Mouse (Mus musculus): Measurements from ENCODE around the gene Nrxn1. TPM values are rescaled to one million over a fixed set of nuclear protein-coding genes. Genes with fewer than 3 reads are reported as not detected.

The Nrxn1 gene
- polyA plus RNA-seq, 1 experiment from 2014 or later: 1.7 TPM

DNA sequence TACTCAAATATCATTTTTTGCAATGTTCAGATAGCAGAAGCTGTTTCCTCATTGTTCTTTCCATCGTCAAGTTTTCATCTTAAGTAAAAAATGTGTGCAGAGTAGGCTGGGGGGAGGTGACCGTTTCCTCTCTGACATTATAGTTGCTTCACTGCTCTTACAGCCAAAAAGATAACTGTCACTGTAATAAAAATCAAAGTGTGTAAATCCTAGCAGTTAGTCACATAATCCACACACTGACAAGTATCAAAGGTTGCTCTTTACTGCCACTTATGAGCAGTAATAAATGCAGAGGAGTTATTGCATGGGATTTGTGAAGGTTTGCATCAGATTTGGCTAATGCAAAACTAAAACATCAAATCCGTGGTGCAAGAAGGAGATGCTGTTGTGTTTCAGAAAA, 1032.7 kb downstream of the Nrxn1 start:
- H3K9me3 ChIP-seq (replicated peaks; ENCODE audit: low read length): no peaks in the 10 kb centered on the region
- H3K4me1 ChIP-seq (replicated peaks; ENCODE audit: insufficient read depth, low read length): 0 out of 2 replicates have a peak, but pooled peaks cover 3% of the 10 kb centered on the region
- H3K4me3 ChIP-seq (replicated peaks; ENCODE audit: low read depth, low read length): no peak overlapping the region
- DNase-seq (ENCODE audit: low spot score) (peak; percentile 29), ATAC-seq (replicated peaks; ENCODE audit: low FRiP score, low read depth) (no peak)
- WGBS: 33% methylated on average over 3 of the region's 3 CpGs
- no peaks in the 10 kb centered on the region for H3K36me3 ChIP-seq (ENCODE audit: insufficient read depth, low read length)
- H3K9ac ChIP-seq (ENCODE audit: low read depth, low read length): no peak overlapping the region
- TF ChIP-seq CTCF (IDR thresholded peaks at IDR 0.05; ENCODE audit: low read depth): no peak
- no peak overlapping the region for H3K4me2 ChIP-seq (ENCODE audit: low read length)
- no peak overlapping the region for H3K27ac ChIP-seq
- no peaks in the 10 kb centered on the region for H3K27me3 ChIP-seq (ENCODE audit: insufficient read depth, low read length)

DNA sequence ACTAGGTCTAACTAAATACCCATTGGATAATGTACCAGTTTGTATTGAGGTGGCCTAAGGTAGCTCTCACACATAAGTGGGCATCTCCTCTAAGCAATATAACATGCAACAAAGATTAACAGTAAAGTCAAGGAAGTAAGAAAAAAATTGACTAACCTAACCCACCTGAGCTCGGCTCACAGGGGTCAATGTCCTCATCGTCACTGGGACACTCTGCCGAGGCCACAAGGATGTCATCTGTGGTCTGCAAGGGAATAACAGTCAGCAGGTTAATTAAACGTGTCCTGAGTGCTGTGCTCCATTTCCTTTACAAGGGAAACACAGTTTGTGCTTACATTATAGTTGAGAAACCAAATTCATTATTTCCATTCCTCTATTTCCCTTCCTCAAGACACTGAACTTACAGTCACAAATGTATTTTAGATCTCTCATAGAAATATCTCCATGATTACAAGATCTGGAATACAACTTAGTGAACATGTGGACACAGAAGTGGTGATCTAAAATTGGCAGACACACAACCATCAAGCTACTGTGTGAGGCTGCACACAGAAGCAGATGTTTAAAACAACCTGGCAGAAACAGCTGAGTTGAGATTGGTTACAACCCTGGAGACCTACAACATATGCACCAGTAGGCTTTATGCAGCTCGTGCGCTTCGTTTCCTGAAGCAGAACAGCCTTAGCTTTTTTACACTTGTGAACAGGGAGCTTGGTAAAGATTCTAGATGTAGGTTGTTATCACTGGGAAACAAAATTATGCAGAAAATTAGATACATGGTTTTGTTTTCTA, 1033.4 kb downstream of the Nrxn1 start:
- no peaks in the 10 kb centered on the region for H3K36me3 ChIP-seq (ENCODE audit: insufficient read depth, low read length)
- H3K4me2 ChIP-seq (ENCODE audit: low read length): no peak overlapping the region
- H3K4me3 ChIP-seq (replicated peaks; ENCODE audit: low read depth, low read length): no peak overlapping the region
- DNase-seq (ENCODE audit: low spot score): no peak
- ATAC-seq (replicated peaks; ENCODE audit: low FRiP score, low read depth): no peak
- H3K9ac ChIP-seq (ENCODE audit: low read depth, low read length): no peak overlapping the region
- no peak for TF ChIP-seq CTCF (IDR thresholded peaks at IDR 0.05; ENCODE audit: low read depth)
- no peak overlapping the region for H3K27ac ChIP-seq
- WGBS: 45% methylated on average over 7 of the region's 7 CpGs
- H3K4me1 ChIP-seq (replicated peaks; ENCODE audit: insufficient read depth, low read length): 0 out of 2 replicates have a peak, but pooled peaks cover 3% of the 10 kb centered on the region
- no peaks in the 10 kb centered on the region for H3K27me3 ChIP-seq (ENCODE audit: insufficient read depth, low read length)
- no peaks in the 10 kb centered on the region for H3K9me3 ChIP-seq (replicated peaks; ENCODE audit: low read length)

DNA sequence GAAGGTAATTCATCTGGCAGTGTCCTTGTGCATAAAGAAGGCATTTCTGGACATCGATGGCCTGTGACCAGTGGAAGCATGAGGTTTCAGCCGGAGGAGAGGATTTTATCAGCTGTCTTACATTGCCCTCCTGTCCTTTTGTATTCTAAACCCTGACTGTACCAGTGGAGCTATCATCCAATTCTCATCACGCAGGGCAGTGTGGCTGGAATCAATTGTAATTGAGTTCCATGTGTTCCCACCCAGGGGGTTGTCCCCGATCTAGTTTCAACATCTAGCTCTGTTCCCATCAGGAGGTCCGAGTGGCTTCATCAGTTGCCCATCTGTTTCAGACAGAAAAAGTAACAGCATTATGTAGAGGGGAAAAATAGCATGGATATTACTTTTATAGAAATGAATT, 1038.6 kb downstream of the Nrxn1 start:
- Histone ChIP-seq H3K4me2 (ENCODE audit: low read length) (no peak overlapping the region), H3K27ac (no peak overlapping the region), H3K4me1 (replicated peaks; ENCODE audit: insufficient read depth, low read length) (no peaks in the 10 kb centered on the region), H3K9ac (ENCODE audit: low read depth, low read length) (no peak overlapping the region), H3K36me3 (ENCODE audit: insufficient read depth, low read length) (no peaks in the 10 kb centered on the region), H3K27me3 (ENCODE audit: insufficient read depth, low read length) (no peaks in the 10 kb centered on the region), H3K9me3 (replicated peaks; ENCODE audit: low read length) (no peaks in the 10 kb centered on the region), H3K4me3 (replicated peaks; ENCODE audit: low read depth, low read length) (no peak overlapping the region)
- WGBS: 69% methylated on average over 5 of the region's 5 CpGs
- TF ChIP-seq CTCF (IDR thresholded peaks at IDR 0.05; ENCODE audit: low read depth): no peak
- DNase-seq (ENCODE audit: low spot score) (no peak), ATAC-seq (replicated peaks; ENCODE audit: low FRiP score, low read depth) (no peak)

DNA sequence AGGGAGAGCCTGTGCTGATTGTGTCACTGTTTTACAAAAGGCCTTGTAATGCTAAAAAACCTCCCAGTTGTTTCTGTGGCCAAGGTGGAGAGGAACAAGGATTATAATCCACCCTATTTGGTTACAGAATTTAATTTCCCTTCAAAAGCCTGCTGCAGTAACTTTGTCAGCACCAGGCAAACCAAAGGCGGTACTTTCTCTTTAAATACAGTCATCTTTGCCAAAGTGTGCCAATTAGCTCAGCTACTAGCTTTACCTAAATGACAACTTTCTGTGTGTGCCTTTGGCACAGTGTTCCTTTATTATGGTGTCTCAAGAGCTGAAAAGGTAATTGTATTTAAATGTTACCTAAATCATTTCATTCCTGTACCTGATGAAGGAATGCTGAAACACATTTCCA, 1053.6 kb downstream of the Nrxn1 start:
- no peaks in the 10 kb centered on the region for H3K9me3 ChIP-seq (replicated peaks; ENCODE audit: low read length)
- no peaks in the 10 kb centered on the region for H3K36me3 ChIP-seq (ENCODE audit: insufficient read depth, low read length)
- no peak for TF ChIP-seq CTCF (IDR thresholded peaks at IDR 0.05; ENCODE audit: low read depth)
- no peak for DNase-seq (ENCODE audit: low spot score)
- no peak overlapping the region for H3K9ac ChIP-seq (ENCODE audit: low read depth, low read length)
- no peak overlapping the region for H3K4me3 ChIP-seq (replicated peaks; ENCODE audit: low read depth, low read length)
- ATAC-seq (replicated peaks; ENCODE audit: low FRiP score, low read depth): no peak
- no peaks in the 10 kb centered on the region for H3K27me3 ChIP-seq (ENCODE audit: insufficient read depth, low read length)
- H3K4me1 ChIP-seq (replicated peaks; ENCODE audit: insufficient read depth, low read length): no peaks in the 10 kb centered on the region
- WGBS: 62% methylated on average over 1 of the region's 1 CpGs
- H3K4me2 ChIP-seq (ENCODE audit: low read length): no peak overlapping the region
- no peak overlapping the region for H3K27ac ChIP-seq

DNA sequence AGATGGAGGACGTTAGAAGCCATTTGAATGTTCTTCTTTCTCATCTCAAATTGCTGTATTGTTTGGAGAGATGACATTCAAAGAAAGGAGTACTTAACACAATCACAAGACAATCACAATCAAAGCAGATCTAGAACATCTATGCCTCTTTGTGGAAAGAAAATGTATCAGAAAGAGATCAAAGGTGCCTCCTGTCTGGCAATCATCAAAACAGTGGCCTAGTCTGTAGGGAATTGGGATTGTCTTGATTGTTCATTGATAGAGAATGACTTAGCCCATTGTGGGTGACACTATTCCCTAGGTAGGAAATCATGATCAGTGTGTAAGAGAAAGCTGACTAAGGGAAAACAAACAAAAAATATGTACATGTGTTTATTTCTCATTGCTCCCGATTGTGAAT, 1060.5 kb downstream of the Nrxn1 start:
- H3K4me1 ChIP-seq (replicated peaks; ENCODE audit: insufficient read depth, low read length): no peaks in the 10 kb centered on the region
- H3K4me2 ChIP-seq (ENCODE audit: low read length): no peak overlapping the region
- 67% methylated on average over 2 of the region's 2 CpGs for WGBS
- DNase-seq (ENCODE audit: low spot score): no peak
- H3K27me3 ChIP-seq (ENCODE audit: insufficient read depth, low read length): no peaks in the 10 kb centered on the region
- H3K36me3 ChIP-seq (ENCODE audit: insufficient read depth, low read length): no peaks in the 10 kb centered on the region
- no peak for ATAC-seq (replicated peaks; ENCODE audit: low FRiP score, low read depth)
- no peak overlapping the region for H3K27ac ChIP-seq
- no peaks in the 10 kb centered on the region for H3K9me3 ChIP-seq (replicated peaks; ENCODE audit: low read length)
- no peak overlapping the region for H3K9ac ChIP-seq (ENCODE audit: low read depth, low read length)
- no peak for TF ChIP-seq CTCF (IDR thresholded peaks at IDR 0.05; ENCODE audit: low read depth)
- no peak overlapping the region for H3K4me3 ChIP-seq (replicated peaks; ENCODE audit: low read depth, low read length)

DNA sequence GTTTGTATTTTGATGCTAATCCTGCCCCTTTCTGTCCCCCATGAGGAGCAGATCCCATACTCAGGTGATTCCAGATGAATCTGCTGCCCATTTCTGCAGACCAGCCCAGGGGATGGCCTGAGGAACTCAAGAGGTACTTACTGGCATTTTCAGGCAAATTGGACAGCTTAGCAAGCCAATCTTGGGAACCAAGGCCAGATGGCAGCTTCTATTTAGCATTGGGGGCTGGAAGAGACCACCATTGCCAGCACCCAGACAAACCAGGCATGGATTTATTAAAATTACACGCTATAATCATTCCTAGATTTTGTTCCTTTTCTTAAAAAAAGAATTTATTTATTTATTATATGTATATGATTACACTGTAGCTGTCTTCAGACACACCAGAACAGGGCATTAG, 1076.2 kb downstream of the Nrxn1 start:
- Histone ChIP-seq H3K4me1 (replicated peaks; ENCODE audit: insufficient read depth, low read length) (no peaks in the 10 kb centered on the region), H3K4me2 (ENCODE audit: low read length) (no peak overlapping the region), H3K9ac (ENCODE audit: low read depth, low read length) (no peak overlapping the region), H3K36me3 (ENCODE audit: insufficient read depth, low read length) (no peaks in the 10 kb centered on the region), H3K27me3 (ENCODE audit: insufficient read depth, low read length) (no peaks in the 10 kb centered on the region), H3K4me3 (replicated peaks; ENCODE audit: low read depth, low read length) (no peak overlapping the region), H3K9me3 (replicated peaks; ENCODE audit: low read length) (no peaks in the 10 kb centered on the region), H3K27ac (no peak overlapping the region)
- DNase-seq (ENCODE audit: low spot score) (no peak), ATAC-seq (replicated peaks; ENCODE audit: low FRiP score, low read depth) (no peak)
- TF ChIP-seq CTCF (IDR thresholded peaks at IDR 0.05; ENCODE audit: low read depth): no peak
- 88% methylated on average over 1 of the region's 1 CpGs for WGBS

DNA sequence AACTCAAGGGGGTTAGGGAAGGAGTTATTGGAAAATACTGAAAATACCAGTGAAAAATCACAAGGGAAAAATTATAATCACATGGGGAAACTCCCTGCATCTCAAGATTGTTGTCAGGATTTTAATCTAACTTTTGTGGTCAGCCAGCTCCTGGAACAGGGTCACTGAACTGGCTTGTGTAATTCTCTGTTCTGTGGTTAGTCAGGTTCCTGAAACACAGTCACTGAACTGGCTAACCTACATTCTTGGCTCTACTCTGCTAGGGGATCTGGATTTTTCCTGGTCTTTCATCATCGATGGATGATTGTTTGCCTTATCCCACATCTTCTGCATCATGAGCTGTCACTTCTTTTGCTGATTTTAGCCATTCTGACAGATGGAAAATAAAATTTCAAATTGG, 1081.1 kb downstream of the Nrxn1 start:
- H3K4me2 ChIP-seq (ENCODE audit: low read length): no peak overlapping the region
- H3K27ac ChIP-seq: no peak overlapping the region
- DNase-seq (ENCODE audit: low spot score) (no peak), ATAC-seq (replicated peaks; ENCODE audit: low FRiP score, low read depth) (no peak)
- H3K27me3 ChIP-seq (ENCODE audit: insufficient read depth, low read length): no peaks in the 10 kb centered on the region
- WGBS: 94% methylated on average over 1 of the region's 1 CpGs
- no peak overlapping the region for H3K4me3 ChIP-seq (replicated peaks; ENCODE audit: low read depth, low read length)
- TF ChIP-seq CTCF (IDR thresholded peaks at IDR 0.05; ENCODE audit: low read depth): no peak
- no peaks in the 10 kb centered on the region for H3K4me1 ChIP-seq (replicated peaks; ENCODE audit: insufficient read depth, low read length)
- no peak overlapping the region for H3K9ac ChIP-seq (ENCODE audit: low read depth, low read length)
- H3K9me3 ChIP-seq (replicated peaks; ENCODE audit: low read length): no peaks in the 10 kb centered on the region
- no peaks in the 10 kb centered on the region for H3K36me3 ChIP-seq (ENCODE audit: insufficient read depth, low read length)
